Mouse (Mus musculus) MEL (cell line): ENCODE measurements around the gene Nap1l5. TPM values are rescaled to one million over a fixed set of nuclear protein-coding genes. Genes with fewer than 3 reads are reported as not detected.

Source experiments
- DNase-seq: peaks from one replicate; pipeline ENCODE4 v3.0.0; 2011; ENCODE audit warnings: low read depth, low spot score
- H3K27ac ChIP-seq: 2 replicates; pipeline ENCODE4 v1.5.1; 2012; ENCODE audit warnings: low read depth, mild to moderate bottlenecking, control low read depth, low read length, moderate library complexity; ENCODE audit not compliant: control insufficient read depth
- H3K27me3 ChIP-seq, 2 experiments: fragments of 150-350 bp in 1 of 2; sonication (generic) in 1 of 2; 2 replicates each; pipeline ENCODE4 v1.6.1; 2012; ENCODE audit warnings: low read length in 2 of 2, mild to moderate bottlenecking in 2 of 2, improper control_type of control experiment in 1 of 2, moderate library complexity in 1 of 2; ENCODE audit not compliant: insufficient read depth in 2 of 2, control insufficient read depth in 1 of 2
- H3K36me3 ChIP-seq, 2 experiments: 2 replicates each; pipeline ENCODE4 v1.6.1; 2012 to 2014; ENCODE audit warnings: low read length in 2 of 2, improper control_type of control experiment in 1 of 2, inconsistent platforms in 1 of 2, mild to moderate bottlenecking in 1 of 2; ENCODE audit not compliant: insufficient read depth in 2 of 2, control insufficient read depth in 1 of 2
- H3K4me1 ChIP-seq, 2 experiments: fragments of 150-350 bp in 1 of 2; sonication (generic) in 1 of 2; 2 replicates each; pipeline ENCODE4 v1.6.1; 2012; ENCODE audit warnings: low read length in 2 of 2, improper control_type of control experiment in 1 of 2, mild to moderate bottlenecking in 1 of 2; ENCODE audit not compliant: insufficient read depth in 2 of 2, control insufficient read depth in 1 of 2
- H3K4me3 ChIP-seq, 2 experiments: fragments of 150-350 bp in 1 of 2; sonication (generic) in 1 of 2; 2 replicates each; pipeline ENCODE4 v1.5.1; 2012; ENCODE audit warnings: low read depth in 2 of 2, low read length in 2 of 2, mild to moderate bottlenecking in 2 of 2, moderate library complexity in 2 of 2, control low read depth in 1 of 2, improper control_type of control experiment in 1 of 2; ENCODE audit not compliant: control insufficient read depth in 1 of 2, insufficient read depth in 1 of 2
- H3K79me2 ChIP-seq: 2 replicates; pipeline ENCODE4 v1.6.1; 2012; ENCODE audit warnings: mild to moderate bottlenecking, low read length, moderate library complexity; ENCODE audit not compliant: control insufficient read depth, poor library complexity, insufficient read depth
- H3K9ac ChIP-seq: 2 replicates; pipeline ENCODE4 v1.6.1; 2012; ENCODE audit warnings: low read depth, mild to moderate bottlenecking, control low read depth, low read length, moderate library complexity; ENCODE audit not compliant: control insufficient read depth, poor library complexity, severe bottlenecking
- H3K9me3 ChIP-seq: fragments of 150-350 bp; sonication (generic); replicated peaks from 2 replicates; pipeline ENCODE4 v1.6.1; 2012; ENCODE audit warnings: mild to moderate bottlenecking, low read length, improper control_type of control experiment, moderate library complexity; ENCODE audit not compliant: insufficient read depth
- BHLHE40 ChIP-seq: IDR thresholded peaks from 2 replicates; pipeline ENCODE4 v1.6.1; 2012; ENCODE audit warnings: low read depth, mild to moderate bottlenecking, inconsistent platforms, low read length, improper control_type of control experiment, borderline replicate concordance
- CHD1 ChIP-seq: IDR thresholded peaks from 2 replicates; pipeline ENCODE4 v1.6.1; 2012; ENCODE audit warnings: low read depth, mild to moderate bottlenecking, inconsistent platforms, low read length, improper control_type of control experiment
- CHD2 ChIP-seq: IDR thresholded peaks from 2 replicates; pipeline ENCODE4 v1.6.1; 2011; ENCODE audit warnings: low read length, improper control_type of control experiment
- CTCF ChIP-seq, 3 experiments: IDR thresholded peaks in 2 of 3; conservative IDR thresholded peaks in 1 of 3; 2 replicates each; pipeline ENCODE4 v1.5.1; 2011 to 2012; ENCODE audit warnings: low read length in 3 of 3, low read depth in 2 of 3, mild to moderate bottlenecking in 2 of 3, improper control_type of control experiment in 1 of 3, inconsistent platforms in 1 of 3, mixed read lengths in 1 of 3, moderate library complexity in 1 of 3; ENCODE audit not compliant: control insufficient read depth in 1 of 3, insufficient read depth in 1 of 3, poor library complexity in 1 of 3, severe bottlenecking in 1 of 3
- EP300 ChIP-seq, 2 experiments: IDR thresholded peaks; 2 replicates each; pipeline ENCODE4 v1.6.1; 2011; ENCODE audit warnings: improper control_type of control experiment in 2 of 2, low read length in 2 of 2, low read depth in 1 of 2, mild to moderate bottlenecking in 1 of 2
- GATA1 ChIP-seq: IDR thresholded peaks from 2 replicates; pipeline ENCODE4 v1.6.1; 2011; ENCODE audit warnings: low read depth, low read length, improper control_type of control experiment
- JUND ChIP-seq: IDR thresholded peaks from 2 replicates; pipeline ENCODE4 v1.6.1; 2011; ENCODE audit warnings: low read depth, mild to moderate bottlenecking, improper control_type of control experiment, low read length
- KAT2A ChIP-seq: conservative IDR thresholded peaks from 2 replicates; pipeline ENCODE4 v1.6.1; 2012; ENCODE audit warnings: low read depth, low read length, improper control_type of control experiment, inconsistent platforms
- MAFK ChIP-seq: IDR thresholded peaks from 2 replicates; pipeline ENCODE4 v1.6.1; 2011; ENCODE audit warnings: low read depth, mild to moderate bottlenecking, low read length, improper control_type of control experiment, borderline replicate concordance
- MAZ ChIP-seq: IDR thresholded peaks from 2 replicates; pipeline ENCODE4 v1.6.1; 2012; ENCODE audit warnings: low read depth, mild to moderate bottlenecking, inconsistent platforms, low read length, improper control_type of control experiment
- MEF2A ChIP-seq: IDR thresholded peaks from 2 replicates; pipeline ENCODE4 v1.6.1; 2014; ENCODE audit warnings: low read depth, mild to moderate bottlenecking, inconsistent platforms, low read length, improper control_type of control experiment; ENCODE audit not compliant: poor library complexity, insufficient replicate concordance, severe bottlenecking; ENCODE audit errors: extremely low read depth
- MXI1 ChIP-seq: IDR thresholded peaks from 2 replicates; pipeline ENCODE4 v1.6.1; 2011; ENCODE audit warnings: mild to moderate bottlenecking, low read depth, low read length, improper control_type of control experiment
- MYC ChIP-seq: IDR thresholded peaks from 2 replicates; pipeline ENCODE4 v1.6.1; 2011; ENCODE audit warnings: low read depth, mild to moderate bottlenecking, low read length, improper control_type of control experiment, moderate library complexity
- NELFE ChIP-seq: IDR thresholded peaks from 2 replicates; pipeline ENCODE4 v1.6.1; 2011; ENCODE audit warnings: low read depth, low read length, improper control_type of control experiment
- NRF1 ChIP-seq: IDR thresholded peaks from 2 replicates; pipeline ENCODE4 v1.6.1; 2014; ENCODE audit warnings: low read depth, mild to moderate bottlenecking, inconsistent platforms, low read length, improper control_type of control experiment, moderate library complexity; ENCODE audit not compliant: poor library complexity, insufficient read depth, severe bottlenecking
- POLR2A ChIP-seq, 2 experiments: IDR thresholded peaks; 2 replicates each; pipeline ENCODE4 v1.6.1; 2011 to 2012; ENCODE audit warnings: low read length in 2 of 2, mild to moderate bottlenecking in 2 of 2, control low read depth in 1 of 2, improper control_type of control experiment in 1 of 2, low read depth in 1 of 2, moderate library complexity in 1 of 2; ENCODE audit not compliant: control insufficient read depth in 1 of 2, insufficient read depth in 1 of 2, poor library complexity in 1 of 2
- POLR2AphosphoS5 ChIP-seq: IDR thresholded peaks from 2 replicates; pipeline ENCODE4 v1.6.1; 2012; ENCODE audit warnings: low read depth, borderline replicate concordance, mild to moderate bottlenecking, inconsistent platforms, low read length, moderate library complexity, mixed read lengths
- SIN3A ChIP-seq: IDR thresholded peaks from 2 replicates; pipeline ENCODE4 v1.6.1; 2012; ENCODE audit warnings: low read length, improper control_type of control experiment, inconsistent platforms
- SMC3 ChIP-seq: IDR thresholded peaks from 2 replicates; pipeline ENCODE4 v1.6.1; 2011; ENCODE audit warnings: low read depth, low read length, improper control_type of control experiment
- TBP ChIP-seq: IDR thresholded peaks from 2 replicates; pipeline ENCODE4 v1.8.0; 2011; ENCODE audit warnings: low read depth, low read length, improper control_type of control experiment
- TCF12 ChIP-seq: IDR thresholded peaks from 2 replicates; pipeline ENCODE4 v1.6.1; 2014; ENCODE audit warnings: low read depth, mild to moderate bottlenecking, inconsistent platforms, low read length, improper control_type of control experiment, moderate library complexity
- UBTF ChIP-seq: IDR thresholded peaks from 2 replicates; pipeline ENCODE4 v1.6.1; 2012; ENCODE audit warnings: low read depth, mild to moderate bottlenecking, inconsistent platforms, low read length, improper control_type of control experiment, moderate library complexity, borderline replicate concordance; ENCODE audit not compliant: insufficient read depth
- ZKSCAN1 ChIP-seq: IDR thresholded peaks from 2 replicates; pipeline ENCODE4 v1.6.1; 2012; ENCODE audit warnings: low read depth, mild to moderate bottlenecking, inconsistent platforms, low read length, improper control_type of control experiment, moderate library complexity
- ZMIZ1 ChIP-seq: IDR thresholded peaks from 2 replicates; pipeline ENCODE4 v1.6.1; 2012; ENCODE audit warnings: low read depth, mild to moderate bottlenecking, inconsistent platforms, low read length, improper control_type of control experiment, moderate library complexity
- polyA plus RNA-seq, 2 experiments: library from polyadenylated mRNA; stranded (reverse) in 1 of 2; unstranded in 1 of 2; fragments of >175 nt in 1 of 2; fragments of >200 nt in 1 of 2; gene quantifications; 2 replicates each; pipeline versions ENCODE4 v1.2.1 to v1.2.4; 2012; ENCODE audit warnings: low replicate concordance in 2 of 2, low read depth in 1 of 2; ENCODE audit not compliant: insufficient read length in 2 of 2, insufficient read depth in 1 of 2, missing spikeins in 1 of 2
- total RNA-seq: library from RNA; depleted of rRNA; stranded (reverse); fragments of 300-350 nt; gene quantifications from 2 replicates; pipeline ENCODE4 v1.2.3, GENCODE M21; 2012

The Nap1l5 gene
- total and polyA plus RNA-seq, 3 experiments, result 0.06 TPM; not detected in 2

- H3K4me1 ChIP-seq, result peaks cover 9 to 11% of the 10 kb centered on the region in 2 experiments
- no peaks in the 10 kb centered on the region for H3K27me3 ChIP-seq
- TF ChIP-seq ZKSCAN1, result no peak
- TF ChIP-seq MXI1, result no peak
- no peak for TF ChIP-seq CHD2
- no peak for TF ChIP-seq TBP
- no peak for TF ChIP-seq POLR2A (IDR thresholded peaks at IDR 0.05; ENCODE audit: control insufficient read depth in 1 of 2, insufficient read depth in 1 of 2, low read depth in 1 of 2, low read length in 2 of 2, poor library complexity in 1 of 2)
- TF ChIP-seq MYC, result no peak
- no peak for TF ChIP-seq UBTF
- no peak for TF ChIP-seq CHD1
- no peak for TF ChIP-seq NELFE
- TF ChIP-seq JUND, result no peak
- TF ChIP-seq SMC3, result no peak
- H3K9me3 ChIP-seq, result no peaks in the 10 kb centered on the region
- no peaks in the 10 kb centered on the region for H3K79me2 ChIP-seq
- H3K9ac ChIP-seq, result no peak overlapping the region
- H3K27ac ChIP-seq, result no peak overlapping the region
- H3K4me3 ChIP-seq, result no peak overlapping the region
- peaks cover 0 to 17% of the 10 kb centered on the region in 2 experiments; a peak in 2 of 4 replicates for H3K36me3 ChIP-seq
- no peak for DNase-seq
Observed at GRCm38 (mm10) chr6:58893307-58893706, 13.6 kb downstream of the Nap1l5 start.

GRCm38 (mm10) chr6:58889917-58890316, 17.0 kb downstream of the Nap1l5 start:
- H3K79me2 ChIP-seq, result no peaks in the 10 kb centered on the region
- peaks cover 9 to 11% of the 10 kb centered on the region in 2 experiments for H3K4me1 ChIP-seq
- H3K9ac ChIP-seq, result no peak overlapping the region
- TF ChIP-seq EP300 (IDR thresholded peaks at IDR 0.05; ENCODE audit: low read depth in 1 of 2, low read length in 2 of 2) (peak; percentile 67 to 71), NELFE (no peak), SIN3A (no peak), TCF12 (no peak)
- H3K4me3 ChIP-seq, result peak overlapping the region in 1 of 2 experiments; percentile 16; a peak in 1 of 4 replicates
- H3K27ac ChIP-seq, result peak overlapping the region; percentile 47
- DNase-seq, result peak; percentile 61
- H3K36me3 ChIP-seq, result peaks cover 0 to 17% of the 10 kb centered on the region in 2 experiments; a peak in 2 of 4 replicates
- no peaks in the 10 kb centered on the region for H3K9me3 ChIP-seq
- H3K27me3 ChIP-seq, result no peaks in the 10 kb centered on the region

DNA sequence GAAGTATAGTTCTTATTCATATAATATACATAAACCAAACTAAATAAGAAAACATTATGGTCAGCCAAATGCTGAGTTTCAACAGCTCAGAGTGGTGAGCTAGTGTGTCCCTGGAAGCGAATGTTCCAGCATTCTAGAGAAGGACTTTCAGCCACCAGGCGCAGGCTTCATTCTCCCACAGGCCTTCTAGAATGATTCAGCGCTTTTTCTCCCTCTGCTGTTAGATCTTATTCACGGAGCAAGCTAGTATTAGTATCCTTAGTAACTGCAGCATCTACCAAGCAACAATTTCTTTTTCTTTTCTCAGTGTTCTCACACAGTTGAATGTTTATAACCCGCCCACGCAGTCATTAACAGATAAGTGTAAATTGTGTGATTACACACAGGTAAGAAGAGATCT, 24.6 kb downstream of the Nap1l5 start:
- peak; percentile 67 for DNase-seq
- Histone ChIP-seq H3K9ac (peak overlapping the region; percentile 22; the same call in 1 of the 2 replicates), H3K27ac (no peak overlapping the region), H3K27me3 (no peaks in the 10 kb centered on the region), H3K9me3 (no peaks in the 10 kb centered on the region), H3K79me2 (no peaks in the 10 kb centered on the region), H3K4me3 (no peak overlapping the region), H3K4me1 (peaks cover 14 to 15% of the 10 kb centered on the region in 2 experiments), H3K36me3 (peaks cover 0 to 24% of the 10 kb centered on the region in 2 experiments; a peak in 2 of 4 replicates)
- TF ChIP-seq GATA1, result no peak
- TF ChIP-seq BHLHE40, result no peak
- no peak for TF ChIP-seq ZMIZ1
- TF ChIP-seq JUND, result no peak
- no peak for TF ChIP-seq CTCF (IDR thresholded peaks at IDR 0.05 in 2 of 3, conservative IDR thresholded peaks at IDR 0.05 in 1 of 3; ENCODE audit: control insufficient read depth in 1 of 3, insufficient read depth in 1 of 3, low read depth in 2 of 3, low read length in 3 of 3, poor library complexity in 1 of 3, severe bottlenecking in 1 of 3)
- no peak for TF ChIP-seq POLR2AphosphoS5
- TF ChIP-seq MAFK, result no peak
- no peak for TF ChIP-seq NRF1
- no peak for TF ChIP-seq MEF2A
- no peak for TF ChIP-seq KAT2A
- no peak for TF ChIP-seq MAZ
